Mouse (Mus musculus): ENCODE data around the gene Nccrp1. TPM values are rescaled to one million over a fixed set of nuclear protein-coding genes. Genes with fewer than 3 reads are reported as not detected.
A peak's percentile ranks its signal among the peaks of the same experiment; 100 is the strongest.
"Not testable (repeated sequence)": the region's sequence is repeated elsewhere in the genome, so short reads cannot be mapped to it uniquely, and the experiment has no call there.

Gene Nccrp1
- total RNA-seq, 2 experiments from 2014 or later: 0.40 to 0.57 TPM

DNA sequence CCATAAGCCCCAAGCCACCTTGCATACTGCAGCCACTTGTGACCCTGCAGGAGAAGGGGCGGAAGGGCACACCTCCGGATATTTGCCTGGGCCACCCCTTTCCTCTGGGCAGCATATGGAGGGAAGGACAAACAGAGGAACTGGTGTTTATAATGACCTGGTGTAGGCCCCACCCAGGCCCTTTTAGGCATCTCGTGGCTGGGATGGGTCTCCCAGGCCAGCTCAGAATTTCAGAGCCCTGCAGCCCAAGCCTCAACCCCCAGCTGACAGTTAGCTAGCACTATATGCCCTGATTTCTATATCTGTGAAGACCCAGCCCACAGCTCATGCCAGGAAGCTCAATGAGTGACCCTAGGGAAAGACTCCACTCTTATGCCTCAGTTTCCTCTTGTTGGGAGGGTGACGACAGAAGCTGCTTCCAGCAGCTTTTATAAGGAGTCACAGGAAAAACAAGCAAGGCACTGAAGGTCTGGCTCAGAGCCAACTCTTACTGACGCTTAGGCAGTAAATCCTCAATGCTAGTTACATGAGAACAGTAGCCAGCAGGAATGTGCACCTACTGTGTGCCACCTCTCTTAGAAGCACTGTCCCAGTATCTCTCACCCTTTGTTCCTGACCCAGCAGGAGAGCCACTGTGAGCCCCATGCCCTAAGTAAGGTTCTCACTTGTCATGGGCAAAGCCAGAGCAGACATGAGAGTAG lies 24.1 kb upstream of the Nccrp1 start:
- DNase-seq (ENCODE audit: extremely low spot score in 1 of 2, low spot score in 1 of 2): no peak

DNA sequence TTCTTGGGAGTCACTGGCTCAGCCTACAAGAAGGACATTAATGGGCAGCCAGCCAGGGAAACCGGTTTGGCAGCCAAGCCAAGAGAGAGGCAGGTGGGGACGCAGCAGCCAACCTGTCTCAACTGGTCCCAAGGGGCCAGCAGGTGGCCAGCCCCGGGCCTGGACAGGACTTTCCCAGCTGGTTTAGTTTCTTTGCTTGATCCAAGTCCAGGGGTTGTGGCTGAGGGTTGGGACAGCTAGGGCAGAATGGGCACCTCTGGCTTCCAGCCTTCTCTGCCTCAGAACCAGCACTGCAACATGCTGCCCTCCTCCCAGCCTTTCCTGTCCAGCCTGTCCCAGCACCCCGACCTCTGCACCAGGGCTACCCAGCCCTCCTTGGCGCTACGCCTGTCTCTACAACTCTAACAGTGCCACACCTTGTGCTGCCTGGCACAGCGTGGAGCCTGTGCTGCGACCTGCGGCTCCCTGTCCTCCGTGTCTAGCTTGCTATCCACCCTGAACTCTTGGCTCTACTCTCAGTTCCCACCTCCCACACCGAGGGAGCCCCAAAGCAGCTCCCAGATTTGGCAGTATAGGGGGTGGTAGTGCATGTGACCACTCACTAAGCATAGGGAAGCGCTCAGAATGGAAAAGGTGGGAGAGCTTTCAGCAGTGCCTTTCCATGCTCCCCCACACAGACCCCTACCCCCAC lies 23.4 kb upstream of the Nccrp1 start:
- DNase-seq (ENCODE audit: extremely low spot score in 1 of 2, low spot score in 1 of 2): no peak

- peak; percentile 56 to 75 for DNase-seq (ENCODE audit: extremely low spot score in 1 of 2, low spot score in 1 of 2)
Measured at GRCm38 (mm10) chr7:28568253-28568652, 21.2 kb upstream of the Nccrp1 start.

GRCm38 (mm10) chr7:28567539-28567938 lies 20.5 kb upstream of the Nccrp1 start:
- no peak for DNase-seq (ENCODE audit: extremely low spot score in 1 of 2, low spot score in 1 of 2)

GRCm38 (mm10) chr7:28565407-28565806 lies 18.4 kb upstream of the Nccrp1 start:
- no peak for DNase-seq (ENCODE audit: extremely low spot score in 1 of 2, low spot score in 1 of 2)

DNA sequence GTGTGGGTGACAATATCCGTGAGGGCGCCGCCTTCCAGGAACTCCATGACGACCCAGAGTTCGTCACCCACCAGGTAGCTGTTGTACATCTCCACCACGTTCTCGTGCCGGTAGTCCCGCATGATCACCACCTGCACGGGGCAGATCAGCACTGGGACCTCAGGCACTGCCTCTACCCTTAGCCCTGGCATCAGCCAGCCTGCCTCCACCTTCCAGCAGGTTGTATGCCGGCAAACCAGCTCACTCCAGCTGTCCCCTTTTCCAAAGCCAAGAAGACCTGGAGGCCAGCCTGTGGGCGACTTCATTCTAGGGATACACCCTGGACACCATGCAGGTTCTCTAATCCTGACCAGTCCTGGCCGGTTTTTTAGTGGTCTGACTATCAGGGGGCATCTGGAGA lies 15.9 kb upstream of the Nccrp1 start:
- DNase-seq (ENCODE audit: extremely low spot score in 1 of 2, low spot score in 1 of 2): no peak

- DNase-seq (ENCODE audit: extremely low spot score in 1 of 2, low spot score in 1 of 2): no peak
Measured at GRCm38 (mm10) chr7:28562371-28562770, 15.3 kb upstream of the Nccrp1 start.

DNA sequence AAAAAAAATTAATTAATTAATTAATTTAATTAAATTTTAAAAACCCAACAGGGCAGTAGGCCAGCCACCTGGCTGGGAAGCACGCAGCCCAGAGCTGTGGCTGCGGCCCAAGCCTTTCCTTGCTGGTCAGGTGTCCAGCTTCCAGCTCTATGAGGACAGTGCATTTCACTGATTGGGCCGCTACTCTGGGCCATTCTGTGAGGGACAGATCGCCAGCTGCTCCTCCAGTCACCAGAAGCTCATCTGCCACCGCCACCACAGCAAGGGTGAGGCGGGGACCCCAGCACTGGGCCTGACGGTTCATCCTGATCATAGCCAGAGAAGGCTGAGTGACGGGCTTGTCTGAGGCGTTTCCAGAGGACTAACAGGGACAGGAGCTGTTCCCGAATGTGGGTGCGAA lies 14.9 kb upstream of the Nccrp1 start:
- no peak for DNase-seq (ENCODE audit: extremely low spot score in 1 of 2, low spot score in 1 of 2)

DNA sequence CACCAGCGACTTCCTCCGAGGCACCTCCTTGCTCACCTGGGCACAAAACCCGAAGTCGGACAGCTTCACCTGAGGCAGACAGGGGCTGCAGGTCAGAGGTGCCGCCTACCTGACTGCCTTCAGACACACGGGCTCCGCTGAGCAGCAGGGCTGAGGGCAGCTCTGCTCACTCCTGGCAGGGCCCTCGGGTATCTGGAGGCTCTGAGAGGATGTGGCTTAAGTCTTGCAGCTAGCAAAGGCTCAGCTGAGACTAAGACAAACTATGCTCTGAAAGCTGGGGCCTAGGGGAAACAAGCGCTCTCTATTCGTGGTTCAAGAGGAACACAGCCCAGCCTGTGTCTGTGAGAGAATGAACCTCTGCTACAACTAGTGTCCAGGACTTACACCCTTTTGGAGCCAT lies 13.8 kb upstream of the Nccrp1 start:
- no peak for DNase-seq (ENCODE audit: extremely low spot score in 1 of 2, low spot score in 1 of 2)

- no peak for DNase-seq (ENCODE audit: extremely low spot score in 1 of 2, low spot score in 1 of 2)
Measured at GRCm38 (mm10) chr7:28558486-28558885, 11.4 kb upstream of the Nccrp1 start.

DNA sequence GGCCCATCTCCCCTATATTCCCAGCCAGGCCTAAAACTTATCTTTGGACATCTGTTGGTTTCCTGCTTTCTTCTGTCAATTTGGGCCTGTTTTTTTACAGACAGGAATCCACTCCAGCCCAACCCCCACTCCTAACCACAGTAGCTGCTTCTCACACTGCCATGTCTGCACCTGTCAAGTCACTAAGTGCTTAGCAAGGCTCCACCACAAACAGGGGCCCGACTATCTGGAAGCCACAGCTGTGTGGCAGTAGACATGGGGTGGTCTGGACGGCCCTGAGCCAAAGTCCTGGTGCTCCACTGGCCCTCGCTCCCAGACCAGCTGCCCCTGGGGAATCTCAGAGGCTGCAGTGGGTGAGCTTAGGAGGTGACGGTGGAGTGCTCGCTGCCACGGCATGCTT lies 10.7 kb upstream of the Nccrp1 start:
- DNase-seq (ENCODE audit: extremely low spot score in 1 of 2, low spot score in 1 of 2): no peak

DNA sequence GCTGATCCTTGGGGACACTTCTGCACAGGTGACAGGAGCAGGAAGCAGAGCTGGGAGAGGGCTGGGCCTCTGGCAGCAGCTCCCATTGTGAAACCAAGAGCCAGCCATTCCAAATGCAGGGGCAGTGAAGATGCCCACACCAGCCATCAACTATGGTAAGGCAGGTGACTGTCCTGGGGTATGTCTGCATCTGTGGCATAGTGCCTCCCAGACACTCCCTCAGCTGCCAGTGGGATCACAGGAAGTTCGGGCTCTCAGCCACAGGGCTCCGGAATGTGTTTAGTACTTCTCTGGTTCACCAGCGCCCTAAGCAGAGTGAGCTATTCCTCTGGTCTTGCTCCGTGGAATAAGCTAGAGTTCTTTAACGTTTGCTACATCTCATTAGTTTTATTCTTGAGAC lies 10.0 kb upstream of the Nccrp1 start:
- DNase-seq (ENCODE audit: extremely low spot score in 1 of 2, low spot score in 1 of 2): no peak

DNA sequence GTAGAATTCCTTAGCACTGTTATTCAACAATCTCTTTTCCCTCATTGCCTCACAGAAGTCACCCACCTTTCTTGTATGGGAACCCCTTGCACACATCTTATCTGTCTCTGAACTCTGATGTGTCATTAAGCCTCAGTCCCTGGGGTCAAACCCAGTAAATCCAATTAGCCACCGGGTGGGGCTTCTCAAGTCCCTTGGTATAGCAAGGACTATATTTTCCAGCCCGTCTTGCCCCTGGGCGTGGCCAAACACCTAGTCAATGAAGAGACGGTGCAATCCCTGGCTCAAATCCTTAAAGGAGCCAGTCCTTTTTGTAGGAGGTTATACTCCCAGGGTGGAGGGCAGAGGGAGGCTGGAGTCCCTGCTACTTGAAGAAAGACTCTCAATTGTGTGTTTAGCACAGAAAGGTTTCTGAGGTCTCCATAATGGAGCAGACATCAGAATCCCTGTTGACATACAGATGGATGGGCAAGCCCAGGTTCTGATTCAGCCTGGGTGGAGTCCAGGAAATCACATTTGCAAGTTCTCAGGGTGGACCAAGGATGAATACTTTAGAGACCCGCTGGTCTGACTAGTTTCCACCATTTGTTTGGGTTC lies 9.0 kb upstream of the Nccrp1 start:
- no peak for DNase-seq (ENCODE audit: extremely low spot score in 1 of 2, low spot score in 1 of 2)

GRCm38 (mm10) chr7:28553076-28553475 lies 6.0 kb upstream of the Nccrp1 start:
- DNase-seq (ENCODE audit: extremely low spot score in 1 of 2, low spot score in 1 of 2): no peak

DNA sequence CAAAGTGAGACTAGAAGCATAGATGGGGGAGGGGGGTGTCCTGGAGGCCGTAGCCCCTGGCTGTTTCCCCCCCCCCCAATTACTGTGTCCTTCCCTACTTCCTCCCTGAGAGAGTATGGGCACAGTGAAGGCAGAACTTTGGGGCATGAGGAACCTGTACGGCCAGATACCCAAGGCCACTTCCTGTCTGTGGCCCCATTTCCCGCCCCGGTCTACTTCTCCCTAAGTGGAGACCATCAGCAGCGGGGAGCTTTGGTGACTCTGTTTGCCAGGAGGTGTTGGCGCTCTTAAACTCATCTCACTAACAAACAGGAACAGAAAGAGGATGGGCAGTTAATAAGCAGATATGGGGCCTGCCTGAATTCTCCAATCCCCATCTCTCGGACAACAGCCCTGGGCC lies 574 bp upstream of the Nccrp1 start:
- DNase-seq (ENCODE audit: extremely low spot score in 1 of 2, low spot score in 1 of 2): no peak

GRCm38 (mm10) chr7:28546649-28547048 lies 405 bp downstream of the Nccrp1 start:
- DNase-seq (ENCODE audit: extremely low spot score in 1 of 2, low spot score in 1 of 2): no peak

GRCm38 (mm10) chr7:28545891-28546210 lies 1.2 kb downstream of the Nccrp1 start:
- DNase-seq (ENCODE audit: extremely low spot score in 1 of 2, low spot score in 1 of 2): no peak

DNA sequence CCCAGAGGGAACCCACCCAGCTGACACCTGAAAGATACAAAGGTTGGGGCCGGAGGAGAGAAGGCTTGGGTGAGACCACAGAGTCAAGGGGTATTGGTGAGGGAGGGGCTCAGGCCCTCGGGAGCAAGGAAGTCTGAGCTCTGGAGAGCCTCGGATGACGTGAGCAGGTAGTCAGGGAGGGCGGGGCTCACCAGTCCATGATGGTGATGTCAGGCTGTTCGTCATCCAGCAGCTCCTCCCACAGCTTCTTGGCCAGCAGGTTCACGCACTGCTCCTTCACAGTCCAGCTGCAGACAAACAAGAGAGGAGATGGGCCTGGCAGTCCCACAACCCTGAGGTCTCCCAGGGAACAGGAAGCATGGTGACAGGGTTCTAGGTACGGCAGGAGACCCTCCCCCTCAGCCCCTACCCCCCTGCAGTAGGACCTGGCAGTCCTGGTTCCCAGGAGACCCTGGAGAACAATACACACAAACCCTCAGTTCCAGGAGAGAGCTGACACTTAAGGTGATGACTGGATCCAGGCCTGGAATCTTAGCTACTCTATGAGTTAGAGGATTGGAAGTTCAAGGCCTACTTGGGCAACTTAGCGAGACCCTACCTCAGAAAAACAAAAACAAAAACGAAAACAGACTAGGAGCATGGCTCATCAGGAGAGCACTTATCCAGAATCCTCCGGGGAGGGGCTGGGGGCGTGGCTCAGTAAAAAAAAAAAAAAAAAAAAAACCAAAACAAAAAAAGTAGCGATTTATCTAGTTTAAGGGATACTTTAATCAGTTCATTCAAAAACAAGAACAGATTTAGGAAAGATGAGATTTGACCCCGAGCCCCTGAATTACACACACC lies 1.8 kb downstream of the Nccrp1 start:
- no peak for DNase-seq (ENCODE audit: extremely low spot score in 1 of 2, low spot score in 1 of 2)

DNA sequence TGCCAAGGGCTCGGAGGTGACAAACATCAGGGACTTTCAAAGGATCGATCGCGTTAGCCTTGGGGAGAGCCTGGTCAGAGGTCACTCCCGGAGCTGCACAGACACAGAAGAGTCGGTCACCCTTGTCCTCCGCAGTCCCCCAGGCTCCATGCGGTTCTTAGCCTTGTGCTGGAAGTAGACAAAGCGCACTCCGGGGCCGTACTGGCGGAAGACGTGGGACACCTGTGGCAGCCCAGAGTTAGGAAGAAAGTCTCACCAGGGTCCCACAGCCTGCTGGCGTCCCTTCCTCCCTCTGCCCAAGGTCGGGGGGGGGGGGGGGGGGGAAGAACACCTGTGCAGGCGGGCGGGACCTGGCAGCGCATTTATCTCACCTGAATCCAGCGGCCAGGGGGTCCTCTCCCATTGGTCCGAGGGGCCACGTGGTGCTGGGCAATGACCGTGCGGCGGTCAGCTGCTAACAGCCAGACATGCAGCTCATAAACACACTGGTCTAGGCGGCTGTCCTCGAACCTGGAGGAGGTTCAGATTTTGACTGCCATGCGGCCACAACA lies 2.9 kb downstream of the Nccrp1 start:
- DNase-seq (ENCODE audit: extremely low spot score in 1 of 2, low spot score in 1 of 2): no peak

DNA sequence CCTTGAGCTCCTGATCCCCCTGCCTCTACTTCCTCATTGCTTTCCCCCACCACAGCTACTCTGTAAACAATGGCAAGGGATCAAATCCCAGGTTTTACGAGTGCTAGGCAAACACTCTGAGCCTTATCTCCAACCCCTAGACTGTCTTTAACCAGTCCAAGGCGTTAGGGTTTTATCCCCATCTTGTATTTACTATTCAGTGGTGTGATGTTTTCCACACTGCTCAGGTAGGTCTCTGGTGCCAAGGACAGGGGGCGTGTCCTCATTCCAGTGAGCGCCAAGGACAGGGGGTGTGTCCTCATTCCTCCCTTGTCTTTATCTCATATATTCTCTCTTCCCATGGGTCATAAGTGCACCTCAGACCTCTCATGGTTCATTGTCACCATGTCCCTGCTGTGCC lies 6.5 kb downstream of the Nccrp1 start, which contains the start of gene Sycn:
Gene Sycn, plus strand, starts transcription at position 360 of the 400 bp plus-strand sequence.
- DNase-seq (ENCODE audit: extremely low spot score in 1 of 2, low spot score in 1 of 2): no peak

GRCm38 (mm10) chr7:28538886-28539285 lies 8.2 kb downstream of the Nccrp1 start:
- DNase-seq (ENCODE audit: extremely low spot score in 1 of 2, low spot score in 1 of 2): not testable (repeated sequence)
